ENCODE assay signal across 19 mouse cellular contexts in genomic region chr8:80793791-80794515, GRCm38 (mm10). TPM values are rescaled to one million over a fixed set of nuclear protein-coding genes. Genes with fewer than 3 reads are reported as not detected.
DNase-seq lines count a peak whose midpoint lies in the region; ATAC-seq and TF ChIP-seq lines count a peak whose summit lies in the region.
"Had no signal": no experiment of that assay in that cellular context is flagged by ENCODE, and none has a peak within 500 bp of the region (broad histone marks: within the 10 kb centered on the region; RNA-seq: fewer than 3 reads in every experiment).

No protein-coding gene starts in this region.

- no peak for DNase-seq in gastrocnemius, adult 2 months
- DNase-seq in gastrocnemius, postnatal 14 days, result no peak
- DNase-seq in kidney, postnatal 0 days (ENCODE audit: low spot score), result no peak
- no peak for DNase-seq in hindbrain, embryonic 14.5 days (ENCODE audit: low spot score)
- no peak for DNase-seq in cerebellum, postnatal 25 days
- DNase-seq: cerebellum, adult 11 months; heart, adult 18-20 months; heart, postnatal 36 days; layer of hippocampus, postnatal 36 days; left cerebral cortex, postnatal 4 days; right cerebral cortex, postnatal 4 days; thymus, postnatal 36 days had no signal

- no peaks in the 10 kb centered on the region for H3K4me1 ChIP-seq in kidney, postnatal 0 days (replicated peaks; ENCODE audit: insufficient read depth, low read length)
- peaks cover 18% of the 10 kb centered on the region for H3K4me1 ChIP-seq in kidney, embryonic 16.5 days (ENCODE audit: insufficient read depth, low read length)
- peaks cover 9% of the 10 kb centered on the region for H3K4me1 ChIP-seq in bone marrow macrophage, adult 2 months (ENCODE audit: control insufficient read depth, insufficient read depth, low read length)
- peaks cover 15% of the 10 kb centered on the region for H3K4me1 ChIP-seq in hindbrain, embryonic 14.5 days (replicated peaks; ENCODE audit: control insufficient read depth, insufficient read depth, low read length)

- 65% methylated on average over 11 of the region's 11 CpGs for WGBS in kidney, postnatal 0 days
- 66% methylated on average over 11 of the region's 11 CpGs for WGBS in kidney, embryonic 16.5 days
- 39% methylated on average over 11 of the region's 11 CpGs for WGBS in hindbrain, embryonic 14.5 days

- peak overlapping the region; percentile 56 for H3K27ac ChIP-seq in gastrocnemius, adult 2 months
- peak overlapping the region; percentile 52; the same call in 1 of the 2 replicates for H3K27ac ChIP-seq in kidney, postnatal 0 days
- H3K27ac ChIP-seq in kidney, embryonic 16.5 days (ENCODE audit: low read length), result no peak overlapping the region
- H3K27ac ChIP-seq in bone marrow macrophage, adult 2 months (ENCODE audit: insufficient read depth, low read depth, low read length), result no peak overlapping the region
- H3K27ac ChIP-seq in hindbrain, embryonic 14.5 days, result no peak overlapping the region
- H3K27ac ChIP-seq: embryonic facial prominence, embryonic 13.5 days; neural tube, embryonic 13.5 days had no signal

- no peaks in the 10 kb centered on the region for H3K9me3 ChIP-seq in kidney, postnatal 0 days (replicated peaks; ENCODE audit: low read length)
- H3K9me3 ChIP-seq in kidney, embryonic 16.5 days (ENCODE audit: low read length), result peaks cover 3% of the 10 kb centered on the region
- H3K9me3 ChIP-seq in hindbrain, embryonic 14.5 days (ENCODE audit: control insufficient read depth, low read length), result no peaks in the 10 kb centered on the region
- H3K9me3 ChIP-seq: embryonic facial prominence, embryonic 13.5 days; neural tube, embryonic 13.5 days had no signal

- H3K4me2 ChIP-seq in kidney, postnatal 0 days (ENCODE audit: low read length), result no peak overlapping the region
- no peak overlapping the region for H3K4me2 ChIP-seq in kidney, embryonic 16.5 days (replicated peaks; ENCODE audit: low read depth, low read length)
- no peak overlapping the region for H3K4me2 ChIP-seq in hindbrain, embryonic 14.5 days (replicated peaks)
- H3K4me2 ChIP-seq: embryonic facial prominence, embryonic 13.5 days; neural tube, embryonic 13.5 days had no signal

- intact Hi-C loops in gastrocnemius, adult 2 months (cut with DNase I), result loop anchor here (5.0 kb wide), 1 partner anchor 83 kb away; no protein-coding TSS in a partner anchor
- intact Hi-C loops in gastrocnemius, postnatal 14 days (cut with DNase I; ENCODE audit: low total_unique reads), result no loop called here

- no peaks in the 10 kb centered on the region for H3K27me3 ChIP-seq in kidney, postnatal 0 days (ENCODE audit: insufficient read depth, low read length)
- H3K27me3 ChIP-seq in kidney, embryonic 16.5 days (ENCODE audit: insufficient read depth, low read length), result no peaks in the 10 kb centered on the region
- no peaks in the 10 kb centered on the region for H3K27me3 ChIP-seq in hindbrain, embryonic 14.5 days (ENCODE audit: control insufficient read depth, insufficient read depth, low read length)
- H3K27me3 ChIP-seq: embryonic facial prominence, embryonic 13.5 days; neural tube, embryonic 13.5 days had no signal

- TF ChIP-seq CTCF in gastrocnemius, adult 2 months (IDR thresholded peaks at IDR 0.05), result no peak
- no peak for TF ChIP-seq CTCF in kidney, postnatal 0 days (IDR thresholded peaks at IDR 0.05; ENCODE audit: low read depth)
- TF ChIP-seq CTCF in bone marrow macrophage, adult 2 months (IDR thresholded peaks at IDR 0.05; ENCODE audit: low read depth, low read length), result no peak

- H3K9ac ChIP-seq in kidney, postnatal 0 days (ENCODE audit: low read depth, low read length), result no peak overlapping the region
- no peak overlapping the region for H3K9ac ChIP-seq in kidney, embryonic 16.5 days (replicated peaks; ENCODE audit: low read length)
- no peak overlapping the region for H3K9ac ChIP-seq in hindbrain, embryonic 14.5 days
- H3K9ac ChIP-seq: embryonic facial prominence, embryonic 13.5 days; neural tube, embryonic 13.5 days had no signal

- TF ChIP-seq POLR2A in bone marrow macrophage, adult 2 months (IDR thresholded peaks at IDR 0.05; ENCODE audit: borderline replicate concordance, low read depth, low read length), result no peak

- H3K4me3 ChIP-seq in gastrocnemius, adult 2 months, result no peak overlapping the region
- no peak overlapping the region for H3K4me3 ChIP-seq in kidney, postnatal 0 days (replicated peaks; ENCODE audit: low read depth, low read length)
- no peak overlapping the region for H3K4me3 ChIP-seq in kidney, embryonic 16.5 days (ENCODE audit: low read length)
- H3K4me3 ChIP-seq in bone marrow macrophage, adult 2 months (ENCODE audit: insufficient read depth, low read length), result peak overlapping the region; percentile 21; the same call in 1 of the 2 replicates
- H3K4me3 ChIP-seq in hindbrain, embryonic 14.5 days (replicated peaks; ENCODE audit: low read length), result no peak overlapping the region
- H3K4me3 ChIP-seq: embryonic facial prominence, embryonic 13.5 days; neural tube, embryonic 13.5 days had no signal

- ATAC-seq in kidney, postnatal 0 days (replicated peaks; ENCODE audit: low FRiP score, low read depth), result no peak
- no peak for ATAC-seq in kidney, embryonic 16.5 days (ENCODE audit: low FRiP score, low TSS enrichment)
- peak; percentile 89 for ATAC-seq in megakaryocyte, adult 5-6 weeks (ENCODE audit: poor library complexity, severe bottlenecking)
- ATAC-seq in hindbrain, embryonic 14.5 days (ENCODE audit: low FRiP score), result no peak
- ATAC-seq: CD4-positive, CD25-positive, alpha-beta regulatory T cell, adult 4 months; forebrain, embryonic 16.5 days had no signal

- no peaks in the 10 kb centered on the region; the same call in 1 of the 2 replicates for H3K36me3 ChIP-seq in kidney, postnatal 0 days (ENCODE audit: insufficient read depth, low read length)
- peaks cover 7% of the 10 kb centered on the region; the same call in 1 of the 2 replicates for H3K36me3 ChIP-seq in kidney, embryonic 16.5 days (ENCODE audit: insufficient read depth, low read length)
- no peaks in the 10 kb centered on the region for H3K36me3 ChIP-seq in hindbrain, embryonic 14.5 days (replicated peaks; ENCODE audit: control insufficient read depth, insufficient read depth)
- H3K36me3 ChIP-seq: neural tube, embryonic 13.5 days had no signal

RNA-seq across cellular contexts. Expression of gene Smarca5, which starts 54.7 kb away (rescaled TPM):
- total RNA-seq in gastrocnemius, adult 2 months (2021), result 10 to 100 TPM; 28.6 to 38.4 TPM
- total RNA-seq in gastrocnemius, postnatal 14 days (2021), result 10 to 100 TPM; 29.1 to 30.6 TPM
- polyA plus RNA-seq in kidney, postnatal 0 days (2015; fragmentation: Nextera tagmentation; extraction: Ambion mirVana), result 54.8 and 59.3 TPM in 2 replicates
- polyA plus RNA-seq in kidney, embryonic 16.5 days (2015; fragmentation: Nextera tagmentation; extraction: Ambion mirVana), result 57.3 and 58.7 TPM in 2 replicates
- polyA plus RNA-seq in bone marrow macrophage, adult 2 months (2012; ENCODE audit: insufficient read depth, insufficient read length, missing spikeins), result 31.6 and 36.6 TPM in 2 replicates
- total RNA-seq in megakaryocyte, adult 5-6 weeks (2015), result 69.7 and 76.6 TPM in 2 replicates
- 122 and 140 TPM in 2 replicates for total RNA-seq in megakaryocyte, adult 5-6 weeks (2017)
- polyA plus RNA-seq in hindbrain, embryonic 14.5 days (2014; fragmentation: Nextera tagmentation; extraction: Ambion mirVana), result 56.7 and 61.3 TPM in 2 replicates

Comparison
In these comparisons a context has a peak if more than half of its experiments do, and no peak if none do; other contexts are left out.
1. H3K27ac ChIP-seq: peak in gastrocnemius, adult 2 months (single experiment) and kidney, postnatal 0 days (single experiment); none in kidney, embryonic 16.5 days (single experiment), bone marrow macrophage, adult 2 months (single experiment) and hindbrain, embryonic 14.5 days (single experiment).